Mouse (Mus musculus): ENCODE results near the gene Rell1. TPM values are rescaled to one million over a fixed set of nuclear protein-coding genes. Genes with fewer than 3 reads are reported as not detected.

Gene Rell1
- total RNA-seq (2014; rRNA removed) = 3.1 and 5.2 TPM in 2 replicates
- 7.0 and 7.3 TPM in 2 replicates for polyA plus RNA-seq (2015; fragmentation: Nextera tagmentation; extraction: Ambion mirVana)

DNA sequence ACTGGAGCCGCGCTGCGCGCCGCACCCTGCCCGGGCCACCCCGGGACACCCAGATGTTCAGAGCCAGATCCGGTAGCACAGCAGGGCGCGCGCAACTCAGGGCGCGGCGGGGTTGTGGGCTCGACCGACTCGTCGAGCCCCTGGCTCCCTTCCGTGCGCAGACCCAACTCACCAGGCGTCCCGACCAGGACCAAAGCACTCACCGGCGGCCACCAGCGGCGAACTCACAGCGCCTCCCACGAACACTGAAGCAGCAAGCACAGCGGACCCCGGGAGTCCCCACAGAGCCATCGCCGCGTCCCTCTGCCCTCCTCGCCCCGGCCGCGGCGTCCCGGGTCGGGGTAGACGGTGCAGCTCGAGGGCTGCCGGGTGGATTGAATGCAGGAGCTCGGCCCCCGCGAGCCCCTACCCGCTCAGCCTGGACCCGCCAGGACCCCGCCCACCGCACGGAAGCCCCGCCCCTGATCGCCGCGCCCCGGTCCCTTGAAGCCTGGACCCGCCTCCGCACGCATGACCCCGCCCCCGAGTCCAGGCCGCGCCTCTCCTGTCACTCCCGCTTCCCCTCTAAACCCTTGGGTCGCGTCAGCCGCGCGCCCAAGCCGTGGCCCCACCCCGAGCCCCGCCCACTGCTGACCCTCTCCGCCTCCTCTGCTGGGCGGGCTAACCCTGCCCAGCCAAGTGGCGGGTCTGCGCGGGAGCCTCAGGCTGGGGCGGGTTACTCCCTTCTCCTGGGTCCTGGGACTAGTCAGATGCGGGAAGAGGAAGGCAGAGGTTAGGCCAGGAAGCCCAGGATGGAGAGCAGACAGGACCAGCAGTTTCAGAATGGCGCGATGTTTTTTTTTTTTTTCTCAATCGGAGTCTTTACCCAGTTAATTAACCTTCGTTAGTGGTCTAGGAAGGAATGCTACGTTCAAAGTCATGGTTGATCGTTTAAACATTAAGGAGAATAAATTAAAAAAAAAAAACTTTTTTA, at the start of gene Rell1:
Gene Rell1, minus strand, starts transcription at position 455 of the 973 bp plus-strand sequence.
- DNase-seq (ENCODE audit: low spot score) (peak; percentile 92), ATAC-seq (ENCODE audit: low FRiP score) (peak; percentile 97)
- peak within 1 kb of the TSS; percentile 73 for H3K9ac ChIP-seq (replicated peaks; ENCODE audit: low read length, poor library complexity, severe bottlenecking)
- no peaks in the 10 kb centered on the region for H3K27me3 ChIP-seq (ENCODE audit: insufficient read depth, low read length)
- no peaks in the 10 kb centered on the region for H3K36me3 ChIP-seq (ENCODE audit: insufficient read depth, low read length)
- TF ChIP-seq CTCF (IDR thresholded peaks at IDR 0.05) = peak; percentile 36
- peak within 1 kb of the TSS; percentile 71 for H3K4me3 ChIP-seq (ENCODE audit: low read depth, low read length)
- WGBS = under 1% methylated on average over 80 of the region's 85 CpGs
- H3K4me2 ChIP-seq (ENCODE audit: low read depth, low read length, poor library complexity, severe bottlenecking) = peak within 1 kb of the TSS; percentile 95
- H3K27ac ChIP-seq (ENCODE audit: low read depth, low read length) = no peak within 1 kb of the TSS; the same call in 1 of the 2 replicates
- H3K4me1 ChIP-seq (ENCODE audit: insufficient read depth, low read length) = peaks cover 5% of the 10 kb centered on the region; the same call in 1 of the 2 replicates
- no peaks in the 10 kb centered on the region for H3K9me3 ChIP-seq (ENCODE audit: low read length)

DNA sequence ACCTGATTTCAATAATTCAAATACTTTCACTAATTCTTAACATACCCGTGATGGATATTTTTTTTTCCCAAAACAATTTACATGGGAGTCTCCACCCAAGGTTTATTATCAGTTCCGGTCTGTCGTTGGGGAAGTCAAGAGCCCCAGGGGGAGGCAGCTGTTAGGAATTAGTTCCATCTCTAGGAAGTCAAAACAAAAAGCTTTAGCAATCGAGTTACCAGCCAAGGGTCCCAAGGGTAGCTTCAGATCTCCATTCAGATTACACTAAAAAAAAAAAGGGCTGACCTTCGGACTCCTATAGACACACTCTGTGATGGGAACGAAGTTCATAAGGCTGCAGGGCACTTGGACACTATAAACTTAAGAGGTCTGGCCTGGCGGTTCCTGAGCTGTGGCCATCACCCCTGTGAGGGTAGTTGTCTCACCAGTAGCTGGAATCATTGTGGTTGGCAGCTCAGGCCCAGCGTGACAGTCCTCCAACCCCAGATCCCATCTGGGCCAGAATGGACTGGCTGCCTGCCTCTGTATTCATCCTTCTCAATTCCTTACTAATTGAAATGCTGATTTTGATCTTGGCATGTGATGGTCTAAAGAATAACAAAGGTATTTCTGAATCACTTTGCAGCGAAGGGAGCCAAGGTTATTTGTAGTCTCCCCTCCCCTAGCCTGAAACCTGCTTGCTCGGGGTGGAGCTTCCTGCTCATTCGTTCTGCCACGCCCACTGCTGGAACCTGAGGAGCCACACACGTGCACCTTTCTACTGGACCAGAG, 44.1 kb upstream of the Rell1 start:
- Histone ChIP-seq H3K27ac (ENCODE audit: low read depth, low read length) (no peak overlapping the region), H3K4me1 (ENCODE audit: insufficient read depth, low read length) (no peaks in the 10 kb centered on the region), H3K36me3 (ENCODE audit: insufficient read depth, low read length) (no peaks in the 10 kb centered on the region), H3K9me3 (ENCODE audit: low read length) (no peaks in the 10 kb centered on the region), H3K9ac (replicated peaks; ENCODE audit: low read length, poor library complexity, severe bottlenecking) (no peak overlapping the region), H3K27me3 (ENCODE audit: insufficient read depth, low read length) (no peaks in the 10 kb centered on the region), H3K4me3 (ENCODE audit: low read depth, low read length) (no peak overlapping the region), H3K4me2 (ENCODE audit: low read depth, low read length, poor library complexity, severe bottlenecking) (no peak overlapping the region)
- 75% methylated on average over 11 of the region's 13 CpGs for WGBS
- no peak for TF ChIP-seq CTCF (IDR thresholded peaks at IDR 0.05)
- no peak for ATAC-seq (ENCODE audit: low FRiP score)
- DNase-seq (ENCODE audit: low spot score) = no peak

DNA sequence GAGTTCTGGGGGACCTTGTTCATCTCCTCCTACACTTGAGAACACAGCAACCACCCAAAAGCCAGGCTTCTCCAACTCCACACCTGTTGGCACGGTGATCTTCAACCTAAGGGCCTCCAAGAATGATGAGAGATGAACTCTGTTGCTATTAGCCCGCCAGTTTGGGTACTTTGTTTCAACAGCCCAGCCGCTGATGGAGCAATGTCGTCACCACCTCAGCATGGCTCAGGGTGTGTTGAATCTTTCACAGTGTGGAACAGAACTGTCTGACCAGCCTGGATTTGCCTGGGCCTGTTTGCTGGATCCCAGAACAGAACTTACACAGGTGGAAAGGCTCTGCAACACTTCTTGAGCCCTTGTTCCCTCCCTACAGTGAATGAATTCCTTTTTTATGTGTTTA, 37.9 kb upstream of the Rell1 start:
- no peaks in the 10 kb centered on the region for H3K27me3 ChIP-seq (ENCODE audit: insufficient read depth, low read length)
- H3K4me2 ChIP-seq (ENCODE audit: low read depth, low read length, poor library complexity, severe bottlenecking) = no peak overlapping the region
- no peak for TF ChIP-seq CTCF (IDR thresholded peaks at IDR 0.05)
- ATAC-seq (ENCODE audit: low FRiP score) (no peak), DNase-seq (ENCODE audit: low spot score) (no peak)
- H3K27ac ChIP-seq (ENCODE audit: low read depth, low read length) = no peak overlapping the region
- H3K4me3 ChIP-seq (ENCODE audit: low read depth, low read length) = no peak overlapping the region
- no peaks in the 10 kb centered on the region for H3K36me3 ChIP-seq (ENCODE audit: insufficient read depth, low read length)
- WGBS = 96% methylated on average over 4 of the region's 4 CpGs
- no peaks in the 10 kb centered on the region for H3K4me1 ChIP-seq (ENCODE audit: insufficient read depth, low read length)
- no peaks in the 10 kb centered on the region for H3K9me3 ChIP-seq (ENCODE audit: low read length)
- H3K9ac ChIP-seq (replicated peaks; ENCODE audit: low read length, poor library complexity, severe bottlenecking) = no peak overlapping the region

DNA sequence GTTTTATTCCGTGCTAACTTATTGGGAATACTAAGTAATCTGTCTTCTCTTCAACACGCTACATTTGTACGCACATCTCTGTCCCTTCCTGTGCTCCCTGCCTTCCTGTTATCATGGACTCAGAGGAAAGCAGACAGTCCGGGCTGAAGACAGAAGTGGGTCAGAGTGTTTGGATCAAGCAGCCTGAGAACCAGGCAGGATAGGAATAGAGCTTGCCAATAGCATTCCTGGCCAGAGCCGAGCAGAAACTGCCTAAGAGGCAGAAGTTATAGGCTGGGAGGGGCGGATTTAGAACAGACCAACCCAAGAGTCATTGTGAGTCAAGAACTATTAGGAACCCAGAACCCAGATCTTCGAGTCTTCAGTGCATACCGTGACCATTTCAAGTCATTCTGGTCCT, 34.6 kb upstream of the Rell1 start:
- Histone ChIP-seq H3K27ac (ENCODE audit: low read depth, low read length) (no peak overlapping the region), H3K27me3 (ENCODE audit: insufficient read depth, low read length) (no peaks in the 10 kb centered on the region), H3K4me3 (ENCODE audit: low read depth, low read length) (no peak overlapping the region), H3K9ac (replicated peaks; ENCODE audit: low read length, poor library complexity, severe bottlenecking) (no peak overlapping the region), H3K4me1 (ENCODE audit: insufficient read depth, low read length) (no peaks in the 10 kb centered on the region), H3K4me2 (ENCODE audit: low read depth, low read length, poor library complexity, severe bottlenecking) (no peak overlapping the region), H3K9me3 (ENCODE audit: low read length) (no peaks in the 10 kb centered on the region), H3K36me3 (ENCODE audit: insufficient read depth, low read length) (no peaks in the 10 kb centered on the region)
- no peak for ATAC-seq (ENCODE audit: low FRiP score)
- TF ChIP-seq CTCF (IDR thresholded peaks at IDR 0.05) = no peak
- 94% methylated on average over 8 of the region's 8 CpGs for WGBS
- DNase-seq (ENCODE audit: low spot score) = no peak

DNA sequence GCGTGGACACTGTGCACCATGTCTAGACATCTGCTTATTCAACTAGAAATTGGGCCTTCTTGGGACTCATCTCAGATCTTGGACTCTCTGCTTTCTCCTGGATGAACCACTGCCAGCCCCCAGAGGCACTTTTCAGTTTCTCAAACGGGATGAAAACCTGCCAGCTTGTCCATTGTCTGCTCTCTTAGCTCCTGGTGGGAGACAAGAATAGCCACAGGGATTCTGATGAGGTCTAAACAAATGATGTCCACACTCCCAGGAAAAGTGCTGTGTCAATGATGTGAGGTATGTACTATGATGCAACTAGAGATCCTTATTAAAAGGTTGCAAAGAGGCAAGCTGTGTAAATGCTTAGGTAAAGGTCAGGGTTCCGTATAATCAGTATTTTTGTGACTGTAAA, 25.2 kb upstream of the Rell1 start:
- 34% methylated on average over 3 of the region's 3 CpGs for WGBS
- H3K27me3 ChIP-seq (ENCODE audit: insufficient read depth, low read length) = no peaks in the 10 kb centered on the region
- no peak for ATAC-seq (ENCODE audit: low FRiP score)
- no peak overlapping the region for H3K27ac ChIP-seq (ENCODE audit: low read depth, low read length)
- no peaks in the 10 kb centered on the region for H3K4me1 ChIP-seq (ENCODE audit: insufficient read depth, low read length)
- no peak overlapping the region for H3K4me2 ChIP-seq (ENCODE audit: low read depth, low read length, poor library complexity, severe bottlenecking)
- no peaks in the 10 kb centered on the region for H3K9me3 ChIP-seq (ENCODE audit: low read length)
- no peaks in the 10 kb centered on the region for H3K36me3 ChIP-seq (ENCODE audit: insufficient read depth, low read length)
- DNase-seq (ENCODE audit: low spot score) = no peak
- no peak for TF ChIP-seq CTCF (IDR thresholded peaks at IDR 0.05)
- H3K9ac ChIP-seq (replicated peaks; ENCODE audit: low read length, poor library complexity, severe bottlenecking) = no peak overlapping the region
- H3K4me3 ChIP-seq (ENCODE audit: low read depth, low read length) = no peak overlapping the region

Data from midbrain, postnatal 0 days (tissue).